Mouse (Mus musculus) adrenal gland, postnatal 25 days (tissue): ENCODE results near the gene Serpinb6b. TPM values are rescaled to one million over a fixed set of nuclear protein-coding genes. Genes with fewer than 3 reads are reported as not detected.

Source experiments
- total RNA-seq: library from RNA; stranded (reverse); gene quantifications from 2 replicates; pipeline ENCODE4 v1.2.3, GENCODE M21; 2021

Serpinb6b gene
- total RNA-seq, 1 experiment from 2014 or later = 61.3 TPM

Other genes with a start within 250 kb of the Serpinb6b start
- gene Mylk4, start 181.3 kb upstream of the Serpinb6b start, total RNA-seq = 0.06 TPM in 1 of 2 replicates, not detected in the other
- gene Wrnip1, start 163.2 kb upstream of the Serpinb6b start, total RNA-seq = 44.7 and 70.5 TPM in 2 replicates
- not detected in 2 replicates for gene D930007J09Rik, start 162.4 kb upstream of the Serpinb6b start, total RNA-seq
- 103 and 180 TPM in 2 replicates for gene Serpinb1a, start 114.0 kb upstream of the Serpinb6b start, total RNA-seq
- not detected in 2 replicates for gene Serpinb1c, start 67.0 kb upstream of the Serpinb6b start, total RNA-seq
- 15.6 and 19.8 TPM in 2 replicates for gene Serpinb9, start 38.0 kb downstream of the Serpinb6b start, total RNA-seq
- gene Serpinb9b, start 62.2 kb downstream of the Serpinb6b start, total RNA-seq = 0.29 TPM in 1 of 2 replicates, not detected in the other
- 0.52 and 1.1 TPM in 2 replicates for gene Serpinb1b, start 113.4 kb downstream of the Serpinb6b start, total RNA-seq
- not detected in 2 replicates for gene Serpinb9c, start 194.5 kb downstream of the Serpinb6b start, total RNA-seq
- gene Serpinb9d, start 227.8 kb downstream of the Serpinb6b start, total RNA-seq = not detected in 2 replicates